Mouse (Mus musculus) natural killer cell, adult 2 months (primary cell): Measurements from ENCODE around the gene Uspl1.
"Not testable (repeated sequence)": the region's sequence is repeated elsewhere in the genome, so short reads cannot be mapped to it uniquely, and the experiment has no call there.

Source experiments
- DNase-seq, 2 experiments: peaks; one replicate each; pipeline ENCODE4 v3.0.0; 2022; ENCODE audit warnings: low spot score in 2 of 2

The Uspl1 gene

GRCm38 (mm10) chr5:149184104-149184843, at the start of gene Uspl1, which contains the start of gene Hmgb1:
TSS of gene Uspl1 (plus strand) at chr5:149184350.
TSS of gene Hmgb1 (minus strand) at chr5:149184489.
- DNase-seq = peak; percentile 100

- DNase-seq = no peak
Measured at GRCm38 (mm10) chr5:149134751-149135454, 49.2 kb upstream of the Uspl1 start.

DNA sequence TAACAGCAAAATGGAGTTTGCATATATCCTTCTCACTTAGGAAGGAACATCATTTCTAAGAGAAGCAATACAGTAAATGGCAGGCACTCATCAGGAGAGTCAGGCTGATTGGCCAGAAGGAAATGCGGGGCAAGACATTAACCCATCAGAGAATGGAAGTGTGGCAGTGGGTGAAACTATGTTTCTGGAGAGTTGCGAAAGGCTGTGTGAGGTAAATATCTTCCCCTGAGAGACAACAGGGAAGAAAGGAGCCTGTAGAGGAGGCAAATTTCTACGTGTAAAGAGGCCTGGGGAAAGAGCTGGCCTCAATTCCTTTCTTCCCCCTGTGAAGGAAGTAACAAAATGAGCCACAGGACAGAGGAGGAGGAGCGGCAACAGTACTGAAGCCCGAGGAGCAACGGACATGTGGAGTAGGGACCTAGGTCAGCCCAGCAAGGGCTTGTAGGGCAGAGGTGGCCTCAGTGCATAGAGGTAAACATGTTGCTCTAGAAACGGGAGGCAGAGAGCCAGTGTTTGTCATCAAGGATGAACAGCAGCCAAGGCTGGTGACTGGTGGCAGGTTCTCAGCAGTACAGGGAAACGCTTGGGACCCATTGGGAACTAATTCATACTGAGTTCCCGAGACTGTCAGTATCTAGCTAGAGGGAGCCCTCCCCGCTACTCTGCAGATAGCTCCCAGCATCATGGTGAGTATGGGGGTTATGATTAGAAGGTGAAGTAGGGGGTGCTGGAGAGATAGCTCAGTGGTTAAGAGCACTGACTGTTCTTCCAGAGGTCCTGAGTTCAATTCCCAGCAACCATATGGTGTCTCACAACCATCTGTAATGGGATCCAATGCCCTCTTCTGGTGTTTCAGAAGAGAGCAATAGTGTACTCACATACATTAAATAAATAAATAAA, 48.4 kb upstream of the Uspl1 start:
- DNase-seq = no peak

DNA sequence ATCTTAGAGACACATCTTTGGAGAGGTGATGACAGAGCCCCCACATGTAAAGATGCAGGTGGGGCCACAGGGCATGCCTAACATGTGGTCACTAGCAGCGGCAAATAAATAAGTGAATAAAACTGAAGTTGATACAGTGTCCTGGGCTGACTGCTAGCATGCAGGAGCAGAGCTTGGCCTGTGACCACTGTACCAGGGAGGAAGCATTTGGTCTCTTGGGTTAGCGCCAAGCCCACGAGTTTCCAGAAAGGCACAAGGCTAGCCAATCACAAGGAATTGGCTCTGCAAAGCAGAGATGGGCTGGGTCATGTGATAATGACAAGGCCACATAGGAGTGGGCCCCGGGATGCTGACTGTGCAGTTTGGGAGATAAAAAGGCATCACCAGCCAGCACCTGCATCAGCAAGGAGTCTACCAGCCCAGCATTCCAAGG, 47.2 kb upstream of the Uspl1 start:
- no peak for DNase-seq

DNA sequence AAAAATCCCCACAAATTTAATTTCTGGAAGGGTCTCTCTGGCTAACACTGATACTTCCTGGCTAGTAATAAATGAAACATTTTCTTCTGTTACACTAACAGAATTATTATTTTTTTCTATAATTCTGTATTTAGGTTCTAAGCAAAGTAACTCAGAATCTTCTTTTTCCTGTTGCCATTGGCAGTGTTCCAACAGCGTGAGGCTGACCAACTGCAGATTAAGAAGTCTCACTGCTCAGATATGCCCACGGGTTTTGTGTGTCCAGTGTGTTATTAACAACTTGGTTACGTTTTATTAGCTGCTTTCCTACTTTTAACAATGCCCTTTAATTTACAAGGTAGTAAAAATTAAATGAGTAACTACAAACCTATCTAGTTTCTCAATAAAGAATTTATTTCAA, 46.7 kb upstream of the Uspl1 start:
- DNase-seq = no peak

- not testable (repeated sequence) for DNase-seq
Measured at GRCm38 (mm10) chr5:149138087-149138486, 46.1 kb upstream of the Uspl1 start.

GRCm38 (mm10) chr5:149140336-149140735, 43.8 kb upstream of the Uspl1 start:
- DNase-seq = no peak

GRCm38 (mm10) chr5:149141155-149141554, 43.0 kb upstream of the Uspl1 start:
- DNase-seq = not testable (repeated sequence)

- DNase-seq = no peak
Measured at GRCm38 (mm10) chr5:149143766-149144375, 40.3 kb upstream of the Uspl1 start.

DNA sequence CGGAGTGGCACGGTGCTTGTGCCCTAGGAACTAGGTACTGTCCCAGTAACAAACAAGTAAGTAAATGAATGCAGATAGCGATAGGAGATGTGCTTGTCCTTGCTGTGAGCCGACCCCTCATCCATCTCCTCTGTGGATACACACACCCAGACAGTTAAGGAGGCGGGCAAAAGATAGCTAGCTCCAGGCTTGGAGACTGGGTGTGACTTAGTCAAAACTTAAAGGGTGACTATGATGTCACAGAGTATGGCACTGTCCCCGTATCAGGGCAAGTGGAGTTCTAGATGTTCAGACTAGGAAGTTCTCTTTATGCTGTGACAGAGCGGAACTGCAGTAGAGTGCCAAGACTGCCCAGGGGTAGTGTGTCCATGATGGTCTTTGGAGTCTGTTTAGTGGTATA, 37.5 kb upstream of the Uspl1 start:
- DNase-seq = no peak

DNA sequence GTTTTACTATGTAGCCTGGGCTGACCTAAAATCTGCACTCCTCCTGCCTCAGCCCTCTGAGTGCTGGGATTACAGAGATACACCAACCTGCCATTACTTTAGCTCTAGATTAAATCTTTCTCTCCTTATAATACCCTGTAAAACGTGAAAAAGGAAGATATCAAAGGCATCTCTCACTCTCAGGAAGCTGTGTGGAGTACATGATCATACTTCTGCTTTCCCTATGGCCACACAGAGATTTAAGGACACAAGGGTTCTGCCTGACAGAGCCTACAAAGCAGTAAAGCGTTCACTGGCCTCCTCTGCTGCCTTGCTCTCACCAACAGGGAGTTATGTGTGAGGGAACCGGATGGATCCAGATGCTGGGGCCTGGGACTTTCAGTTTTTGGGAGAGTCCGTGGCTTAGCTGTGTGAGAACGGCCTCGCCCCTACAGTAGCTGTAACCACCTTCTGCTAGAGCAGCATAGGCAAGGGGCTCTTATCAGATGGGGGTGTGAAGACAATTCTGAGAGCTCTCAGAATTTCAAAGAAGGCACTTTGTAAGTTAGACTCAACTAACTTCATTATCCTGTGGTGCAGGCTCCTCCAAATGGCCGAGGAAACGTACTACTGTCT, 36.7 kb upstream of the Uspl1 start:
- DNase-seq = no peak

DNA sequence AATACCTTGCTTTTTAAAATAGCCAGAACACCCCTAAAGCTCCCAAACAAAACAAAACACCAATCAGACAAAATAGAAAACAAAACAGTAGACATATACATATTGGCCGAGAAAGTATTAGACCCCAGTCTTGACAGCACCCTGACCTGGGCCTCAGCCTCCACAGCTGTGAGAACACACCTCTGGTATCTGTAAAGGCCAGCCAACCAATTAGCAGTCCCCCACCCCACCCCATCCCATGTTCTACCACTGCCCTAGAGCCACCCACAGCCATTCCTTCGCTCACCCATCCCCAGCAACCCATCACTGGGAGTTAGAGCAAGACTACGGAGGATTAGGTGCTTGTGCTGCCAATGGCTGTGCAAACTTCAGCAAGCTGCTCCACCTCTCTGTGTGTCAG, 33.3 kb upstream of the Uspl1 start:
- no peak for DNase-seq

- DNase-seq = no peak
Measured at GRCm38 (mm10) chr5:149152063-149152773, 31.9 kb upstream of the Uspl1 start.

- DNase-seq = no peak
Measured at GRCm38 (mm10) chr5:149152774-149153155, 31.4 kb upstream of the Uspl1 start.

DNA sequence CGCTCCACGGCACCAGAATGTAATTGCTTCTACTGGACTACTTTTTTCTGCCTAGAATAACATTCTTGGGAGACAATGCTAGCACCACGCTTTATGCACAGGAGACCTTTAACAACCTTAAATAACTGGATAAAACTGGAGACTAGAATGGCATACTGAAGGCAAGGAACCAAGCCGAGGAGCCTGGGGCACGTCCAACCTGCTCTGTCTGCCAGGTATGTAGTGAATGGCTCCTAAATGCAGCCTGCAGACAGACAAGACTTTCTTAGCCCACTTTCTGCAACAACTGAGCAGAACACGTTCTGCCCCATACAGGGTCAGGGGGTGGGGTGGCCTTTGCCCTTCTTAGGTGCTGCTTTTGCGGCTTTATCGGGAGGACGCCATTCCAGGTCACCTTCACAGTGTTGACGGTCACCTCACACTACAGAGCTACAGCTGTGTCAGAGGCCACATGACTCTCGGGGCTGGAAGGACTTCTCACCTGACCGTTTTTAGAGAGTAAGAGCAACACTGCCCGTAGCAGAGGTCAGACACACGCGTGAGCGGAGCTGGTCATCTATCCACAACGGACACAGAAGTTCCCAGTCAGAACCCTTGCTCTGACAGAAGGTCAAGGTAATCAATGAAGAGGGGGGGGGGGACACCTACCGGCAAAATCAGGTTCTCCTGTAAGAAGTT, 27.1 kb upstream of the Uspl1 start:
- DNase-seq = no peak

- no peak for DNase-seq
Measured at GRCm38 (mm10) chr5:149159021-149159420, 25.1 kb upstream of the Uspl1 start.

GRCm38 (mm10) chr5:149160469-149160868, 23.7 kb upstream of the Uspl1 start:
- no peak for DNase-seq

DNA sequence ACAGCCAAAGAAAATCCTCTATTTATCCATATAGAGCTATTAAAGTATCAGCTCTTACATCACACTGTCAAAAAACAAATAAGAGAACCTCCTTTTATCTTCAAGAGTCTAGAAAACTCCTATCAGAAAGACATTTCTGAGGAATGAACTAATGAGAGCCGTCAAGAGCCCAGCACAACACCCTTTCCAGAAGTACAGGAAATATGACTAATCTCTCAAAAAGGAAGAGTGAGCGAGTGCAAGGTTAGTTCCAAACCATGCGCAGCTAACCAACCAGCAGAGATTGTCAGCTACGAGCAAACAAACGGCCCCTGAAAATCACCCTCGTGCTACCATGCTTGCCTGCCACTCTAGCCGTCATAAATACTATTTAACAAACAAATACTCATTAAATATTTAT, 21.3 kb upstream of the Uspl1 start:
- DNase-seq = no peak

- no peak for DNase-seq
Measured at GRCm38 (mm10) chr5:149164881-149165280, 19.3 kb upstream of the Uspl1 start.

DNA sequence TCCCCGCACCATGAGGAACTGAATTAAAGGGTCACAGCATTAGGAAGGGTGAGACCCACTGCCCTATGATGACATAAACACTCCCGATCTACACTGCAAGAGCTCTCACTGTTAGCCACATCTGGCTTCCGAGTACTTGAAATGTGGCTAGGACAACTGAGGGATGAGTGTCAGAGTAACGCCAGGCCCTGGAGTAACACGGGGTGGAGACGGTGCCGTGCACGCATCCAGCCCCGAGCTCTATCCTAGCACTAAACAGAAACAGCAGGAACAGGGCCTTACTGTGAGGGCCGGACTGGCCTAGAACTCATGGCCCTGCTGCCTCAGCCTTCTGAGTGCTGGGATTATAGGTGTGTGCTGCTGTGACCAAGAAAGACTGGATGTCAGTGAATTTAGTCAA, 18.1 kb upstream of the Uspl1 start:
- no peak for DNase-seq
